Mouse (Mus musculus) CH12.LX (cell line): ENCODE data around the gene Ank3. TPM values are rescaled to one million over a fixed set of nuclear protein-coding genes. Genes with fewer than 3 reads are reported as not detected.

ENCODE experiments used
- DNase-seq: peaks from one replicate; pipeline ENCODE4 v3.0.0-alpha.2; 2013; ENCODE audit errors: extremely low read depth
- H3K27ac ChIP-seq: 2 replicates; pipeline ENCODE4 v1.5.1; 2012; ENCODE audit warnings: low read depth, mild to moderate bottlenecking, control low read depth, moderate library complexity; ENCODE audit not compliant: insufficient read depth
- H3K27me3 ChIP-seq: replicated peaks from 2 replicates; pipeline ENCODE3; 2012; ENCODE audit warnings: inconsistent platforms
- H3K36me3 ChIP-seq, 2 experiments: replicated peaks in 1 of 2; 2 replicates each; pipeline versions ENCODE3 to v1.6.1; 2012; ENCODE audit warnings: inconsistent platforms in 1 of 2, low read length in 1 of 2, mild to moderate bottlenecking in 1 of 2, mixed read lengths in 1 of 2, moderate library complexity in 1 of 2; ENCODE audit not compliant: control insufficient read depth in 1 of 2, insufficient read depth in 1 of 2
- H3K4me1 ChIP-seq, 2 experiments: 2 replicates each; pipeline ENCODE4 v1.6.1; 2012; ENCODE audit warnings: inconsistent platforms in 1 of 2, moderate library complexity in 1 of 2; ENCODE audit not compliant: insufficient read depth in 2 of 2, control insufficient read depth in 1 of 2
- H3K4me2 ChIP-seq: 2 replicates; pipeline ENCODE4 v1.6.1; 2012; ENCODE audit warnings: low read depth, mild to moderate bottlenecking, control low read depth; ENCODE audit not compliant: poor library complexity, insufficient read depth, severe bottlenecking
- H3K4me3 ChIP-seq, 3 experiments: fragments of 150-350 bp in 1 of 3; sonication (generic) in 1 of 3; replicated peaks in 1 of 3; 2 replicates each; pipeline versions ENCODE3 to v1.5.1; 2011 to 2012; ENCODE audit warnings: low read depth in 2 of 3, low read length in 2 of 3, mild to moderate bottlenecking in 2 of 3, moderate library complexity in 2 of 3, control low read depth in 1 of 3, improper control_type of control experiment in 1 of 3, inconsistent platforms in 1 of 3, mixed read lengths in 1 of 3; ENCODE audit not compliant: poor library complexity in 1 of 3
- H3K79me2 ChIP-seq: replicated peaks from 2 replicates; pipeline ENCODE4 v1.6.1; 2012; ENCODE audit warnings: mild to moderate bottlenecking, moderate library complexity; ENCODE audit not compliant: control insufficient read depth, poor library complexity, insufficient read depth, severe bottlenecking; ENCODE audit errors: extremely low read depth
- H3K9ac ChIP-seq: 2 replicates; pipeline ENCODE4 v1.6.1; 2012; ENCODE audit warnings: low read depth, mild to moderate bottlenecking, control low read depth, moderate library complexity; ENCODE audit not compliant: insufficient read depth
- H3K9me3 ChIP-seq: replicated peaks from 2 replicates; pipeline ENCODE3; 2012; ENCODE audit warnings: low read length, inconsistent platforms, mixed read lengths
- BHLHE40 ChIP-seq: IDR thresholded peaks from 2 replicates; pipeline ENCODE4 v1.6.1; 2011; ENCODE audit warnings: mild to moderate bottlenecking, low read depth, low read length, improper control_type of control experiment
- CHD1 ChIP-seq: IDR thresholded peaks from 2 replicates; pipeline ENCODE4 v1.6.1; 2012; ENCODE audit warnings: low read depth, low read length, improper control_type of control experiment, inconsistent platforms
- CHD2 ChIP-seq: IDR thresholded peaks from 2 replicates; pipeline ENCODE4 v1.6.1; 2011; ENCODE audit warnings: low read length, improper control_type of control experiment
- ELF1 ChIP-seq: IDR thresholded peaks from 2 replicates; pipeline ENCODE4 v1.6.1; 2014; ENCODE audit warnings: low read depth, mild to moderate bottlenecking, inconsistent platforms, low read length, improper control_type of control experiment
- ETS1 ChIP-seq: conservative IDR thresholded peaks from 2 replicates; pipeline ENCODE4 v1.6.1; 2012; ENCODE audit warnings: low read depth, mild to moderate bottlenecking, inconsistent platforms, low read length, improper control_type of control experiment, moderate library complexity
- GABPA ChIP-seq: IDR thresholded peaks from 2 replicates; pipeline ENCODE4 v1.6.1; 2012; ENCODE audit warnings: low read depth, low read length, improper control_type of control experiment, inconsistent platforms; ENCODE audit not compliant: insufficient replicate concordance
- IRF4 ChIP-seq: IDR thresholded peaks from 2 replicates; pipeline ENCODE4 v1.6.1; 2014; ENCODE audit warnings: low read depth, mild to moderate bottlenecking, inconsistent platforms, low read length, improper control_type of control experiment
- JUND ChIP-seq: conservative IDR thresholded peaks from 2 replicates; pipeline ENCODE4 v1.6.1; 2011; ENCODE audit warnings: low read depth, low read length, improper control_type of control experiment
- MAZ ChIP-seq: IDR thresholded peaks from 2 replicates; pipeline ENCODE4 v1.6.1; 2012; ENCODE audit warnings: low read depth, mild to moderate bottlenecking, inconsistent platforms, low read length, improper control_type of control experiment, moderate library complexity
- MYC ChIP-seq: IDR thresholded peaks from 2 replicates; pipeline ENCODE4 v1.6.1; 2011; ENCODE audit warnings: low read depth, mild to moderate bottlenecking, improper control_type of control experiment, low read length
- NELFE ChIP-seq: IDR thresholded peaks from 2 replicates; pipeline ENCODE4 v1.6.1; 2011; ENCODE audit warnings: low read depth, low read length, improper control_type of control experiment
- NRF1 ChIP-seq: IDR thresholded peaks from 2 replicates; pipeline ENCODE4 v1.6.1; 2014; ENCODE audit warnings: low read depth, mild to moderate bottlenecking, inconsistent platforms, low read length, improper control_type of control experiment, moderate library complexity
- POLR2A ChIP-seq: IDR thresholded peaks from 2 replicates; pipeline ENCODE4 v1.6.1; 2011; ENCODE audit warnings: low read depth, mild to moderate bottlenecking, improper control_type of control experiment, low read length
- RAD21 ChIP-seq: IDR thresholded peaks from 2 replicates; pipeline ENCODE4 v1.6.1; 2011; ENCODE audit warnings: low read depth, mild to moderate bottlenecking, low read length, improper control_type of control experiment, moderate library complexity
- RCOR1 ChIP-seq: conservative IDR thresholded peaks from 2 replicates; pipeline ENCODE4 v1.6.1; 2012; ENCODE audit warnings: low read depth, mild to moderate bottlenecking, inconsistent platforms, low read length, improper control_type of control experiment
- SIN3A ChIP-seq: IDR thresholded peaks from 2 replicates; pipeline ENCODE4 v1.6.1; 2012; ENCODE audit warnings: low read length, improper control_type of control experiment, inconsistent platforms
- SMC3 ChIP-seq: IDR thresholded peaks from 2 replicates; pipeline ENCODE4 v1.6.1; 2011; ENCODE audit warnings: low read depth, low read length, improper control_type of control experiment
- USF1 ChIP-seq: IDR thresholded peaks from 2 replicates; pipeline ENCODE4 v1.6.1; 2014; ENCODE audit warnings: low read depth, mild to moderate bottlenecking, inconsistent platforms, low read length, improper control_type of control experiment
- USF2 ChIP-seq: conservative IDR thresholded peaks from 2 replicates; pipeline ENCODE4 v1.6.1; 2011; ENCODE audit warnings: low read depth, low read length, improper control_type of control experiment
- ZC3H11A ChIP-seq: IDR thresholded peaks from 2 replicates; pipeline ENCODE4 v1.6.1; 2012; ENCODE audit warnings: low read depth, mild to moderate bottlenecking, inconsistent platforms, low read length, improper control_type of control experiment
- ZNF384 ChIP-seq: IDR thresholded peaks from 2 replicates; pipeline ENCODE4 v1.6.1; 2012; ENCODE audit warnings: low read depth, low read length, improper control_type of control experiment, inconsistent platforms
- dilution Hi-C: fragments of 300-500 bp; cut with MboI; formaldehyde crosslinking; loops from 2 replicates; pipeline ENCODE4 v1.14.3; 2020; ENCODE audit warnings: low sequenced_read_pairs; ENCODE audit not compliant: extremely low pct_unique_long_range_greater_than_20kb, extremely low pct_ligation_motif_present
- in situ Hi-C: fragments of 300-500 bp; cut with MboI; formaldehyde crosslinking; loops from 3 replicates; pipeline ENCODE4 v1.14.3; 2019; ENCODE audit warnings: low sequenced_read_pairs, low pct_ligation_motif_present, low pct_unique_long_range_greater_than_20kb, mixed read lengths
- polyA plus RNA-seq: library from polyadenylated mRNA; unstranded; fragments of >175 nt; gene quantifications from 2 replicates; pipeline ENCODE4 v1.2.1, GENCODE M21; 2012; ENCODE audit warnings: low read depth; ENCODE audit not compliant: insufficient read length
- total RNA-seq, 2 experiments: library from RNA; depleted of rRNA; stranded (reverse); fragments of 300-350 nt in 1 of 2; fragments of >200 nt in 1 of 2; gene quantifications; 2 replicates each; pipeline ENCODE4 v1.2.3; 2012 to 2014

Ank3 gene
- total and polyA plus RNA-seq, 3 experiments = 4.7 to 8.3 (median 6.2) TPM

DNA sequence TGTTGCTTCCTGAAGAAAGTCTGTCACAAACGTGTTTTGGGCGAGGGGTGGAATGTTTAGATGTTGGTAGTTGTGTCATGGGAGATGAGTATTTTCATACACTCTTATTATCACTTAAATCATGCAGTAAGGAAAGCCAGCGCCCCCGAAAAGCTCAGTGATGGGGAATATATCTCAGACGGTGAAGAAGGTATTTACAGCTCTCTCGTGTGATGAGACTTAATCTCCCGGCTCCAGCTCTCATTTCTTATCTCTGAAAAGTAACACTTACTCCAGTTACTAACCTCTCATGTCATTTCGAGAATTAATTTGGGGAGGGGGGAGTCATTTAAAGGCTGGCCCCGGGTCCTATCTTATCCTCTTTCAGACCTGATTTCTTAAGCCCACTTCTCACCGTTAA, 505.7 kb downstream of the Ank3 start:
- in situ Hi-C loops = no loop called here
- no peak overlapping the region for H3K4me2 ChIP-seq
- TF ChIP-seq MAZ = no peak
- no peak for TF ChIP-seq ELF1
- no peak for TF ChIP-seq GABPA
- TF ChIP-seq POLR2A = no peak
- no peak for TF ChIP-seq NRF1
- no peak for TF ChIP-seq MYC
- TF ChIP-seq USF1 = no peak
- no peak for TF ChIP-seq NELFE
- no peak for TF ChIP-seq CHD1
- no peak for TF ChIP-seq SIN3A
- TF ChIP-seq RCOR1 = no peak
- TF ChIP-seq CHD2 = no peak
- TF ChIP-seq ETS1 = no peak
- no peak for TF ChIP-seq ZC3H11A
- no peak for TF ChIP-seq IRF4
- no peak for TF ChIP-seq RAD21
- no peak for TF ChIP-seq JUND
- no peak for TF ChIP-seq SMC3
- no peak for TF ChIP-seq ZNF384

GRCm38 (mm10) chr10:69907795-69908764, 509.5 kb downstream of the Ank3 start:
- Histone ChIP-seq H3K4me2 (0 out of 2 replicates have a peak overlapping the region, but pooled peaks have one; percentile 42), H3K36me3 (peaks cover 0 to 8% of the 10 kb centered on the region in 2 experiments), H3K4me3 (no peak overlapping the region), H3K27ac (no peak overlapping the region), H3K27me3 (no peaks in the 10 kb centered on the region), H3K4me1 (peaks cover 7 to 13% of the 10 kb centered on the region in 2 experiments), H3K9ac (no peak overlapping the region), H3K9me3 (no peaks in the 10 kb centered on the region), H3K79me2 (no peaks in the 10 kb centered on the region)
- in situ Hi-C loops (no loop called here), dilution Hi-C loops (no loop called here)
- no peak for TF ChIP-seq JUND
- TF ChIP-seq BHLHE40 = no peak
- TF ChIP-seq SIN3A = no peak
- TF ChIP-seq RCOR1 = no peak
- no peak for TF ChIP-seq POLR2A
- TF ChIP-seq NELFE = no peak
- no peak for TF ChIP-seq MYC
- no peak for TF ChIP-seq ELF1
- no peak for TF ChIP-seq USF2
- peak; percentile 34 for DNase-seq

More for the DNA sequence above, 505.7 kb downstream of the Ank3 start:
- Histone ChIP-seq H3K27me3 (no peaks in the 10 kb centered on the region), H3K79me2 (no peaks in the 10 kb centered on the region), H3K27ac (no peak overlapping the region), H3K36me3 (peaks cover 0 to 30% of the 10 kb centered on the region in 2 experiments), H3K9ac (no peak overlapping the region), H3K4me1 (peaks cover 4% of the 10 kb centered on the region in 2 experiments), H3K4me3 (no peak overlapping the region), H3K9me3 (no peaks in the 10 kb centered on the region)
- no peak for DNase-seq
- dilution Hi-C loops = no loop called here
